8 mouse cellular contexts compared by ENCODE assay signal in genomic region chr9:60999001-60999529, GRCm38 (mm10).
DNase-seq lines count a peak whose midpoint lies in the region; ATAC-seq and TF ChIP-seq lines count a peak whose summit lies in the region.
"Had no signal": no experiment of that assay in that cellular context is flagged by ENCODE, and none has a peak within 500 bp of the region (broad histone marks: within the 10 kb centered on the region; RNA-seq: fewer than 3 reads in every experiment).

No protein-coding gene starts in this region.

- 0 out of 2 replicates have a peak, but pooled peaks have one; percentile 57 for ATAC-seq in erythroblast, adult 5-6 weeks (replicated peaks; ENCODE audit: low FRiP score, poor library complexity, severe bottlenecking)
- ATAC-seq in megakaryocyte-erythroid progenitor cell, adult 5-6 weeks (replicated peaks; ENCODE audit: low FRiP score, low TSS enrichment, poor library complexity, severe bottlenecking): peak; percentile 77
- ATAC-seq in forebrain, embryonic 11.5 days (replicated peaks; ENCODE audit: low FRiP score): no peak
- ATAC-seq in intestine, embryonic 16.5 days: no peak

- H3K27ac ChIP-seq in left cerebral cortex, adult 2 months: no peak overlapping the region
- no peak overlapping the region for H3K27ac ChIP-seq in forebrain, embryonic 11.5 days (ENCODE audit: low read depth, low read length)
- H3K27ac ChIP-seq in intestine, embryonic 16.5 days (ENCODE audit: low read length): no peak overlapping the region
- H3K27ac ChIP-seq: heart, embryonic 15.5 days had no signal

- peak; percentile 40 for TF ChIP-seq CTCF in left cerebral cortex, adult 2 months (IDR thresholded peaks at IDR 0.05)

- WGBS in forebrain, embryonic 11.5 days: 54% methylated on average over 6 of the region's 6 CpGs
- WGBS in intestine, embryonic 16.5 days: 47% methylated on average over 6 of the region's 6 CpGs

- no peak for DNase-seq in left cerebral cortex, adult 2 months (ENCODE audit: extremely low spot score in 1 of 2, low spot score in 2 of 2)
- no peak for DNase-seq in left cerebral cortex, adult 18-20 months (ENCODE audit: low spot score in 2 of 2)
- DNase-seq in MEL-GATA-1-ER (ENCODE audit: extremely low read depth, low read depth): peak; percentile 84
- DNase-seq in forebrain, embryonic 11.5 days (ENCODE audit: low spot score): no peak

- intact Hi-C loops in left cerebral cortex, adult 2 months (cut with DNase I): loop anchor here (5.0 kb wide), 1 partner anchor 833 kb away; no protein-coding TSS in a partner anchor

- H3K4me2 ChIP-seq in forebrain, embryonic 11.5 days (ENCODE audit: low read depth, low read length, severe bottlenecking): no peak overlapping the region
- no peak overlapping the region for H3K4me2 ChIP-seq in intestine, embryonic 16.5 days (ENCODE audit: low read depth, low read length)
- H3K4me2 ChIP-seq: heart, embryonic 15.5 days had no signal

- H3K36me3 ChIP-seq in forebrain, embryonic 11.5 days (ENCODE audit: control insufficient read depth, insufficient read depth, low read length): no peaks in the 10 kb centered on the region
- H3K36me3 ChIP-seq in intestine, embryonic 16.5 days (ENCODE audit: control insufficient read depth, insufficient read depth, low read length): no peaks in the 10 kb centered on the region
- H3K36me3 ChIP-seq: heart, embryonic 15.5 days had no signal

- no peaks in the 10 kb centered on the region for H3K4me1 ChIP-seq in forebrain, embryonic 11.5 days (replicated peaks; ENCODE audit: control insufficient read depth, insufficient read depth, low read length)
- no peaks in the 10 kb centered on the region for H3K4me1 ChIP-seq in intestine, embryonic 16.5 days (ENCODE audit: control insufficient read depth, insufficient read depth, low read length)
- H3K4me1 ChIP-seq: heart, embryonic 15.5 days had no signal

- no peak overlapping the region for H3K4me3 ChIP-seq in left cerebral cortex, adult 2 months
- H3K4me3 ChIP-seq in forebrain, embryonic 11.5 days (ENCODE audit: low read depth, low read length): no peak overlapping the region
- H3K4me3 ChIP-seq in intestine, embryonic 16.5 days (ENCODE audit: low read length): no peak overlapping the region
- H3K4me3 ChIP-seq: heart, embryonic 15.5 days had no signal

- no peak overlapping the region for H3K9ac ChIP-seq in forebrain, embryonic 11.5 days (ENCODE audit: low read length)
- H3K9ac ChIP-seq in intestine, embryonic 16.5 days (ENCODE audit: low read depth, low read length): no peak overlapping the region
- H3K9ac ChIP-seq: heart, embryonic 15.5 days had no signal

- H3K9me3 ChIP-seq in forebrain, embryonic 11.5 days (ENCODE audit: control insufficient read depth, low read length): no peaks in the 10 kb centered on the region
- H3K9me3 ChIP-seq in intestine, embryonic 16.5 days (ENCODE audit: control insufficient read depth, low read length): no peaks in the 10 kb centered on the region
- H3K9me3 ChIP-seq: heart, embryonic 15.5 days had no signal

- H3K27me3 ChIP-seq in forebrain, embryonic 11.5 days (ENCODE audit: control insufficient read depth, insufficient read depth, low read length): no peaks in the 10 kb centered on the region
- H3K27me3 ChIP-seq in intestine, embryonic 16.5 days (replicated peaks; ENCODE audit: control insufficient read depth, insufficient read depth, low read length): no peaks in the 10 kb centered on the region

Comparison
In these comparisons a context has a peak if more than half of its experiments do, and no peak if none do; other contexts are left out.
1. ATAC-seq: peak in erythroblast, adult 5-6 weeks (single experiment) and megakaryocyte-erythroid progenitor cell, adult 5-6 weeks (single experiment); none in forebrain, embryonic 11.5 days (single experiment) and intestine, embryonic 16.5 days (single experiment).